Mouse (Mus musculus): ENCODE data around the gene Mus81.
A peak's percentile ranks its signal among the peaks of the same experiment; 100 is the strongest.
"Not testable (repeated sequence)": the region's sequence is repeated elsewhere in the genome, so short reads cannot be mapped to it uniquely, and the experiment has no call there.

The Mus81 gene

DNA sequence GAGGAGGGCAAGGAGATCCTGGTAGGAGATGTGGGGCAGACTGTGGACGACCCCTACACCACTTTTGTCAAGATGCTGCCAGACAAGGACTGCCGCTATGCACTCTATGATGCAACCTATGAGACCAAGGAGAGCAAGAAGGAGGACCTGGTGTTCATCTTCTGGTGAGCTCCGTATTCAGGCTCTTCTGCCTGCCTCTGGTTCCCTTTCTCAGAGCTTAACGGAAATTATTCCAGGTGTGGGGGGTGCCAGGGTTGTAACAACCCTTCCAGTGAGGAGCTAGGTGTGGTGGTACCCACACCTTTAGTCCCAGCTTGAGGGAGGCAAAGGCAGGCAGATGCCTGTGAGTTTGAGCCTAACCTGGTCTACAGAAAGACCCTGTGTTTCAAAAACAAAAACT lies 4.4 kb upstream of the Mus81 start:
- DNase-seq (ENCODE audit: low spot score) = no peak

- peak; percentile 82 for DNase-seq (ENCODE audit: low spot score)
These were observed 2.9 kb upstream of the Mus81 start for GRCm38 (mm10) chr19:5490898-5491708.

- DNase-seq (ENCODE audit: low spot score) = peak; percentile 91
These were observed 2.2 kb upstream of the Mus81 start, which contains the start of gene Cfl1 for GRCm38 (mm10) chr19:5490313-5490897. Cfl1 (plus strand) TSS chr19:5490455.

DNA sequence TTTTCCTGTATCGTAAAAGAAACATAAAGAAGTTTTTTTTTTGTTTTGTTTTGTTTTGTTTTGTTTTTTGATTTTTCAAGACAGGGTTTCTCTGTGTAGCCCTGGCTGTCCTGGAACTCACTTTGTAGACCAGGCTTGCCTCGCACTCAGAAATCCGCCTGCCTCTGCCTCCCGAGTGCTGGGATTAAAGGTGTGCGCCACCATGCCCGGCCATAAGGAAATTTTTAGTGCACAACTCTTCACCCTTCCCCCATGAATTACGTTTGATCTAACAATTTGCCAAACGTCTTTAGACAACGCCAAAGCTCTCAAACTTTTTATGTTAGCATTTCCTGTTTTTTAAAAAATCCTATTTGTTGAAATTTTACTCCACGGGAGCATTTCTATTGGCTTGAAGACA lies 1.5 kb upstream of the Mus81 start:
- not testable (repeated sequence) for DNase-seq (ENCODE audit: low spot score)

DNA sequence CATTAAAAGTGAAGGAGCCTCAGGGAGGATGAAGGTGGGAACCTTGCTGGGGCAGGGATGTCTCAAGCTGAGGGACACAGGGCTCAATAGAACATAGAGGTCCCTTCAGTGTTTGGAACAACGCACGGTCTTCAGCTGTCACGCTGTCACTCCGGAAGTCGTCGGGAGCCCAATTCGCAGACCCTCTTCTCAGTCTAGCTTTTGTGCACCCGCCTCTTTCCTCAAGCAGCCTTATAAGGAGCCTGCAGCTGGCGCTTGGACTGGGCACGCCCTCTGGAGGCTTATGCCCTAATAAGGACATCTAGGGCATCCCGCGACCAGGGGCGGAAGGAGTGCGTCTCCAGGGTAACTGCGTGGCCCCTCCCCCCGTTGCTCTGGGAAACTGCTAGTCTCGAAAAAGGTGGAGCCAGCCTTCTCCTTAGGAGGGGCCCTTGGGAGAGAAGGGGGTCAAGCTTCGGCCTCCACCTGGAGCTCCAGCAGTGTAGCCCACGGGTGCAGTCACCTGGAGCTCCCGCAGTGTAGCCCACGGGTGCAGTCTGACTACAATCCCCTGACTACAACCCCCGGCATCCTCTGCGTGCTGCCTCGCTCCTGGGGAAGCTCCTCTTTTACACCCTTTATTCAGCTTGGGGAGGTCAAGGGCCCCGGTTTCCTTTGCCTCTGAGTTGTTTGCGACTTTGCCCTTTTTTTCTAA lies 823 bp upstream of the Mus81 start:
- DNase-seq (ENCODE audit: low spot score) = peak; percentile 95

DNA sequence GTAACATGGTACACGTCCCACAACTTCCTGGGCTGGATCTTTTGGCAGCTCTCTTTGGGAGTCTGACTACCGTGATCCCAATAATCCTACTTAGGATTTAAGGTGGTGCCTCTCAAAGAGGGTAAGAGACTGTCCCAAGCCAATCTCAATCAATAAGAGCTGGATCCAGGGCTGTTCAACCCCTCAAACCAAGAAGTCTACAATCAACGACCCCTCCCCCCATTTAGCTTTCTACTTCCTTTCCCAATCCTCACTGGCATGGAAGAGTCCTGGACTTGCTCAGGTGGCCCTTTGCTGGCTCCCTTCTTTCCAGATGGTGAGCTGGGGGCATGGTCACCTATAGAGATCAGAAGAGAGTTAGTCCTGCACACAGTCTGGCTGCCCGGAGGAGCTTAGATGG lies 1.4 kb downstream of the Mus81 start:
- DNase-seq (ENCODE audit: low spot score) = no peak

DNA sequence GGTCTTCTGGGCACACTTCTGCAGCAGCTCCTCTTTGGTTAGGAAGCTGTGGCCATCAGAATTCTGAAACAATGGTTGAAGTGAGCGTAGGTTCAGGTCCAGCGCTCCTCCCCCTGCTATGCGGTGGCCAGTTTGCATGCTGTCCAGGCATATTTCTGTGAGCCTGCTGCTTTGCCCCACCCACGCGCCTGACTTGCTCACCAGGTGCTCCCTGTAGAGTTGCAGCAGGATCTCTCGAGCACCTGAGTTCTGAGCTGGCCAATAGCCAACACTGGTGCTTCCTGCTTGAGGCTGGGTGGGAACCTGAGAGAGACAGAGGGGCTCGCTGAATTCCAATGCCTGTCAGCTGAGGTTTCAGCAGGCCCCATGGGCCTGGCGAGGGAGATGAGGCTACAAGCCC lies 1.9 kb downstream of the Mus81 start:
- no peak for DNase-seq (ENCODE audit: low spot score)

- no peak for DNase-seq (ENCODE audit: low spot score)
These were observed 2.4 kb downstream of the Mus81 start for GRCm38 (mm10) chr19:5485821-5486220.

DNA sequence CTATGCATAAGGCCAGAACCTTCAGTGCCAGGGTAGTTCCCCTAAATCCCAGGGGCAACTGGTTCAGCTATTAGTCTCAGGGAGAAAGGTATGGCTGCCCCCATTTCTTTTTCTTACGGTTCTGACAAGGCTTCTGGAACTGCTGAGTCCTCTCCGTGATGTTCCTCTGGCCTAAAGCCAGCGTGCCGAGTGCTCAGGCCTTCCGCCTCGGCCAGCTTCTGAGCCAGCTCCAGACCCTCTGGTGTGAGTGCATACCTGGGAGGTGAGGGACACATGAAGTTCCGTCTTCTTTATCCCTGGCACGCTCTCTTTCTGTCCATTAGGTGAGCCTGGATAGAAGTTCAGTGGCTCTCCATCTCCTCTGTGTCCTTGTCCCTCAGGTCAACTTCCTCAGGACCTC lies 2.8 kb downstream of the Mus81 start:
- no peak for DNase-seq (ENCODE audit: low spot score)

- DNase-seq (ENCODE audit: low spot score) = no peak
These were observed 3.7 kb downstream of the Mus81 start for GRCm38 (mm10) chr19:5484496-5484895.

DNA sequence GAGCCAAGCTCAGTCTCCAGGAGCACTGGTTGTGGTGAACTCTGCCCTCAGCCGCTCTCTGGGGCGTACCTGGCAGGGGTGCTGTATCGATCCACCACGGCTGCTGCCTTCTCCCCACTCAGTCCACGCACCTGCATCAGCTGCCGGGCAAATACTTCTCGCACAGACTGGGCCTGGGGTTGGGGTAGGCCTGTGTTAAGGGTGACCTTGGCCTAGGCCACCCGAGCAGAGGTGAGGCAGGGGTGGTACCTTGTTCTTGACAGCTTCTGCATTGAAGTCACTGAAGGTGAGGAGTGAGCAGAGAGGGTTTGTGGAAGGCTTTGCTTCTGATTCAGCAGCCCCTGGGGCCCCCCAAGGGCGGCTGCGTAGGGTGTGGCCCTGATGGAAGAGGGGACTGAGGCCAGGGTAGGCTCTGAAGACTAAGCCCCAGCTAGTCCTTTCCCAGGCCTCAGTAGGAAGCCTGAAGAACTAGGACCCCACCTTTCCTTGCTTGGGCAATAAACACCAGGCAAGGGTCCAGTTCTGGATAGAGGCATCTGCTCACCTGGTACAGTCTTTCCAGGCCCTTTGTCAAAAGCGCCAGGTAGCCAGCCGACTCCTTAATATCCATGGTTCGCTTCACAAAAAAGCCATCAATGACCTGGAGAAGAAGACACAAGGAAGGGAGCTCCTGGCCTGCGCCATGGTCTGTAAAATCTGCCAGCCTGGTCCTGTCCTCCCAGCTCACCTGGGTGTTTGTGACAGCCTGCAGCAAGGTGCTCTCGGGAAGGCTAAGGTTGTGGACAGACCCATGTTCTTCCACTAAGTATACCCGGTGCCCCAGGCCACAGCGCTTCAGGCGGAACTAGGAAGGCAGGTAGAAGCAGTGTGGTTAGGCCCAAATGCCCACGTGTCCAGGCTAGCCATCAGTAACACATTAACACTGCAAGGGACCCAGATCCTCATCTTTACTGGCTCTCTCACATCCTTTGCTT lies 4.5 kb downstream of the Mus81 start:
- DNase-seq (ENCODE audit: low spot score) = no peak

DNA sequence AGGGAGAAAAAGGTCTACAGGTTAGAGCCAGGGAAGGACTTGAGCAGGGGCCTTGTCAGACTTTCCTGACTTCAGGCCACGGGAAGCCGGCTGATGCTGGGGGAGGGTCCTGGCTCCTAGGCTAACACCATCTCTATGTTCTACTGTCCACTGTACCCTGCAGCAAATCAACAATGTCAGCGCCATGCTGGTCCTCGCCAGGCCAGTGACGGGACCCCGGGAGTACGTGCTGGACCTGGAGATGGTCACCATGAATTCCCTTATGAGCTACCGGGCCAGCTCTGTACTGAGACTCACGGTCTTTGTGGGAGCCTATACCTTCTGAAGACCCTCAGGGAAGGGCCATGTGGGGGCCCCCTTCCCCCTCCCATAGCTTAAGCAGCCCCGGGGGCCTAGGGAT lies 6.8 kb downstream of the Mus81 start:
- no peak for DNase-seq (ENCODE audit: low spot score)

DNA sequence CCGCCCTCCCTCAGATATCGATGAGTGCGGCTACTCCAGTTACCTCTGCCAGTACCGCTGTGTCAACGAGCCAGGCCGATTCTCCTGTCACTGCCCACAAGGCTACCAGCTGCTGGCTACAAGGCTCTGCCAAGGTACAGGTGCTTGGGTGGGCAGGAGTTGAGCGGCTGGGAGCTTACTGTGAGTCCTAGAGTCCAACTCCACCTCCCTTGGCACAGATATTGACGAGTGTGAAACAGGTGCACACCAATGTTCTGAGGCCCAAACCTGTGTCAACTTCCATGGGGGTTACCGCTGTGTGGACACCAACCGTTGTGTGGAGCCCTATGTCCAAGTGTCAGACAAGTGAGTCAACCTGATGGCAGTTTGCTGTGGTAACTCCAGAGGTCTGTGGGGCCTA lies 8.2 kb downstream of the Mus81 start:
- no peak for DNase-seq (ENCODE audit: low spot score)

GRCm38 (mm10) chr19:5477668-5478300 lies 10.4 kb downstream of the Mus81 start:
- DNase-seq (ENCODE audit: low spot score) = no peak

- DNase-seq (ENCODE audit: low spot score) = no peak
These were observed 11.1 kb downstream of the Mus81 start for GRCm38 (mm10) chr19:5477004-5477667.

GRCm38 (mm10) chr19:5475069-5475714 lies 13.0 kb downstream of the Mus81 start:
- no peak for DNase-seq (ENCODE audit: low spot score)

DNA sequence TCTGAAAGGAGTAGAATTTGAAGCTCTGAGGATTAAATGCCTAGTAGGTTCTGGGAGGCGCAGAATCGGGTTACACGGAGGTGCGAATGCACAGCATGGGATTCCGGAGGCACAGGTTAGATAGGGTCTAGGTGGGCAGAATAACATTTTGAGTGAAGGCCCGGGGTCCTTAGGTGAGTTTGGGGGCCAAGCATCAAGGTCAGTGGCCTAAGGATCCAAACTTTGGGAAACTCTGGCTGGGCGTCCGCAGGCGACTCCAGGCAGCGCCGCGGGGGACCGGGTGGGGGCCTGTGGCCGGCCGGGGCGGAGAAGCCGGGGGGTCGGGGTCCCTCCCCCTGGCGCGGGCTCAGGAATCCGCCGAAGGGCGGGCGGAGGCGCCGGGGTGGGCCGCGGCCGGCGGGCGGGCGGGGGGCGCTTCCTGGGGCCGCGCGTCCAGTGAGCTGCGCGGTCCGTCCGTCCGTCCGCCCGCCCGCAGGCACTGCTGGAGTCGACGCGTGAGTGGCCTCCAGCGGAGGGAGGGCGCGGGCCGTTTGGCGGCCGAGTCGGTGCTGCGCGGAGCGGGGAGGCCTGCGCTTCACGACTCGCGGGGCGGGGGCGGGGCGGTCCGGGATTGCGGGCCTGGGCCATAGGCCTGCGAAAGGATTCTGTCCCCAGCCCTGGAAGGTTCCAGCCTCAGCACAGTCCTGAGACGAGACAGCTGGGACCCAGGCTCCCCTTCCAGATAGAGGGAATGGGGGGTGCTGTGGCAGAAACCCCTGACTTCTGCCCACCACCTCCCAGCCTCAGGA lies 13.7 kb downstream of the Mus81 start:
- no peak for DNase-seq (ENCODE audit: low spot score)

GRCm38 (mm10) chr19:5473720-5474119 lies 14.5 kb downstream of the Mus81 start, which contains the start of gene Efemp2:
Efemp2 (plus strand) TSS chr19:5473954.
- no peak for DNase-seq (ENCODE audit: low spot score)

- DNase-seq (ENCODE audit: low spot score) = no peak
These were observed 15.3 kb downstream of the Mus81 start for GRCm38 (mm10) chr19:5472857-5473256.
